Mouse (Mus musculus) fat pad, adult 2 months (tissue): ENCODE measurements around the gene Gm6465.
"Not testable (repeated sequence)": the region's sequence is repeated elsewhere in the genome, so short reads cannot be mapped to it uniquely, and the experiment has no call there.

Experiments used
- DNase-seq: peaks from one replicate; pipeline ENCODE4 v3.0.0-alpha.2; 2011; ENCODE audit warnings: low read depth, low spot score; ENCODE audit errors: extremely low read depth

The Gm6465 gene

DNA sequence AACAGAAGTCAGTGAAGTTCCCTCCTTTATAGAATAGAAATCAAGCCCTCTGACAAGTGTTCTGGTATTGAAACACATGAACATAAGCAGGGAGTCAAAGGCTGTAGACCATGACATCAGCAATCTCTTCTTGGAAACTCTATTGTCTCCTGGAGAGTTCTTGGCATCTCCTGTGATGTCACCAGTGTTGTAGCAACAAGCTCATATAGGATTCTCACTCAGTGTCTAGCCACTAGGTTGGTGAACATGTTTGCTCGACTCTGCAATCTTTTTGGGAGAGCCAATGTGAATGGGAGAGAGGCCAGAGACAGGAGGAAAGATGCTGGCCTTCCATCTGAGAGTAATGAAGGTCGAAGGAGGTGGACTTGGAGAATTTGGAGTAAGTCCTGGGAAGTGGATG, at the start of gene Gm6465:
Gm6465 (plus strand) TSS at position 301 of the 400 bp plus-strand sequence.
- DNase-seq: not testable (repeated sequence)

DNA sequence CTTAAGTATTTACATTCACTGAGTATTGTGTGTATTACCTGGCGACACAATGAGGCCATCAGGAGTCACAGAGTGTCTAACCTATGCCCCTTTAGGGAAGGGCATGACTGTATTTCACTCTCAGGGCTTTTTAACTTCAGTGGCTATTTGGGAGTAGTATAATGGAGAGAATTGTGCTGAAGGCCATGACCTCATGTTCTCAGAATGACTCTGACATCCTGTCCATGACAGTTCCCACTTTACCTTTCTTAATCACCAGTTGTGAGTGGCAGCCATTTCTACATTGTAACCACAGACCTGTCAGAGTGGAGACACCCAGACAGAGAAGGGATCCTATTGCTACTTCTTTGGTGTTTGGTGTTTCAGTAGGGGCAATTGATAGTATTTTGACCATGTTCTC, 485 bp downstream of the Gm6465 start:
- DNase-seq: not testable (repeated sequence)

DNA sequence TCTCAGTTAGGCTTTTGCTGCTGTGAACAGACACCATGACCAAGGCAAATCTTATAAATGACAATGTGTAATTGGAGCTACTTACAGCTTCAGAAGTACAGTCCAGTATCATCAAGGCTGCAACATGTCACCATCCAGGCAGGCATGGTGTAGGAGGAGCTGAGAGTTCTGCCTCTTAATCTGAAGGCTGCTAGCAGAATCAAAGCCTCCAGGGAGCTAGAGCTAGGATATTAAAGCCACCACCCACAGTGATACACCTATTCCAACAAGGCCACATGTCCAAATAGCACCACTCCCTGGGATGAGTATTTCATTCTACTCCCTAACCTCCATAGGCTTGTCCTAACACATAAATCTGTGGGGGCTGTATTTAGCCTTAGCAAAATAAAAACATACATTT, 12.6 kb downstream of the Gm6465 start:
- not testable (repeated sequence) for DNase-seq
